23 mouse cellular contexts compared by ENCODE assay signal in genomic region chr11:71642886-71643285, GRCm38 (mm10).
"Had no signal": no experiment of that assay in that cellular context is flagged by ENCODE, and none has a peak within 500 bp of the region (broad histone marks: within the 10 kb centered on the region; RNA-seq: fewer than 3 reads in every experiment).

No protein-coding gene starts in this region.

- H3K4me1 ChIP-seq: heart, embryonic 10.5 days; heart, embryonic 13.5 days; heart, embryonic 15.5 days; hindbrain, embryonic 15.5 days; limb, embryonic 10.5 days; limb, embryonic 12.5 days; liver, embryonic 13.5 days had no signal

- H3K9me3 ChIP-seq: heart, embryonic 10.5 days; heart, embryonic 13.5 days; heart, embryonic 15.5 days; hindbrain, embryonic 13.5 days; hindbrain, embryonic 15.5 days; kidney, embryonic 15.5 days; limb, embryonic 10.5 days; limb, embryonic 12.5 days; liver, embryonic 13.5 days had no signal

- H3K36me3 ChIP-seq: heart, embryonic 10.5 days; heart, embryonic 13.5 days; heart, embryonic 15.5 days; hindbrain, embryonic 13.5 days; hindbrain, embryonic 15.5 days; kidney, embryonic 15.5 days; limb, embryonic 10.5 days; limb, embryonic 12.5 days; liver, embryonic 13.5 days had no signal

- DNase-seq: gastrocnemius, postnatal 14 days; gastrocnemius, postnatal 36 days; heart, adult 18-20 months; heart, postnatal 14 days; heart, postnatal 36 days; kidney, adult 18-20 months; kidney, adult 8-10 months; kidney, postnatal 14 days; liver; liver, embryonic 13.5 days had no signal

- H3K4me2 ChIP-seq: heart, embryonic 13.5 days; heart, embryonic 15.5 days; hindbrain, embryonic 13.5 days; hindbrain, embryonic 15.5 days; kidney, embryonic 15.5 days; limb, embryonic 12.5 days; liver, embryonic 11.5 days; liver, embryonic 13.5 days had no signal

- H3K27me3 ChIP-seq: heart, embryonic 13.5 days; heart, embryonic 15.5 days; hindbrain, embryonic 13.5 days; hindbrain, embryonic 15.5 days; kidney, embryonic 15.5 days; limb, embryonic 12.5 days; liver, embryonic 13.5 days had no signal

- H3K27ac ChIP-seq: heart, embryonic 10.5 days; heart, embryonic 13.5 days; heart, embryonic 15.5 days; hindbrain, embryonic 13.5 days; hindbrain, embryonic 15.5 days; kidney, embryonic 15.5 days; kidney, postnatal 0 days; layer of hippocampus, adult 2 months; left cerebral cortex, adult 2 months; limb, embryonic 10.5 days; limb, embryonic 12.5 days; liver, embryonic 13.5 days had no signal

- ATAC-seq: intestine, embryonic 16.5 days had no signal

- H3K9ac ChIP-seq: heart, embryonic 13.5 days; heart, embryonic 15.5 days; hindbrain, embryonic 13.5 days; hindbrain, embryonic 15.5 days; kidney, embryonic 15.5 days; limb, embryonic 12.5 days; liver, embryonic 13.5 days had no signal

- H3K4me3 ChIP-seq: heart, embryonic 10.5 days; heart, embryonic 13.5 days; heart, embryonic 15.5 days; hindbrain, embryonic 13.5 days; hindbrain, embryonic 15.5 days; kidney, embryonic 15.5 days; layer of hippocampus, adult 2 months; left cerebral cortex, adult 2 months; limb, embryonic 10.5 days; limb, embryonic 12.5 days; liver, embryonic 13.5 days had no signal
